Mouse (Mus musculus): ENCODE measurements at regions not wholly inside any gene's neighbourhood (a gene's known extent, or its start where the extent isn't known, plus 50 kb on each side); places are given as distances from the start of the nearest gene placed in this dataset.

GRCm38 (mm10) chr14:64552951-64553350 is 448.9 kb downstream of the Prss52 start:
- Histone ChIP-seq H3K4me1 (ENCODE audit: control insufficient read depth in 1 of 2, insufficient read depth in 2 of 2, low read length in 2 of 2) (no peaks in the 10 kb centered on the region), H3K9ac (ENCODE audit: control insufficient read depth, low read depth, low read length, poor library complexity, severe bottlenecking) (no peak overlapping the region), H3K79me2 (ENCODE audit: control insufficient read depth, insufficient read depth, low read length, poor library complexity) (no peaks in the 10 kb centered on the region), H3K4me3 (ENCODE audit: control insufficient read depth in 1 of 2, insufficient read depth in 1 of 2, low read depth in 2 of 2, low read length in 2 of 2) (no peak overlapping the region), H3K36me3 (ENCODE audit: control insufficient read depth in 1 of 2, insufficient read depth in 2 of 2, low read length in 2 of 2) (no peaks in the 10 kb centered on the region), H3K27me3 (ENCODE audit: control insufficient read depth in 1 of 2, insufficient read depth in 2 of 2, low read length in 2 of 2) (no peaks in the 10 kb centered on the region), H3K9me3 (replicated peaks; ENCODE audit: insufficient read depth, low read length) (no peaks in the 10 kb centered on the region), H3K27ac (ENCODE audit: control insufficient read depth, low read depth, low read length) (no peak overlapping the region)
- no peak for DNase-seq (ENCODE audit: low read depth, low spot score)
- no peak for TF ChIP-seq NRF1 (IDR thresholded peaks at IDR 0.05; ENCODE audit: insufficient read depth, low read depth, low read length, poor library complexity, severe bottlenecking)
- TF ChIP-seq MAFK (IDR thresholded peaks at IDR 0.05; ENCODE audit: borderline replicate concordance, low read depth, low read length): no peak
- no peak for TF ChIP-seq E2F4 (IDR thresholded peaks at IDR 0.05; ENCODE audit: borderline replicate concordance, low read depth, low read length)
- TF ChIP-seq MXI1 (IDR thresholded peaks at IDR 0.05; ENCODE audit: low read depth, low read length): no peak
- no peak for TF ChIP-seq SIN3A (IDR thresholded peaks at IDR 0.05; ENCODE audit: low read length)
- TF ChIP-seq ZC3H11A (IDR thresholded peaks at IDR 0.05; ENCODE audit: low read depth, low read length): no peak
- no peak for TF ChIP-seq POLR2AphosphoS5 (IDR thresholded peaks at IDR 0.05; ENCODE audit: borderline replicate concordance, low read depth, low read length)
- TF ChIP-seq EP300 (IDR thresholded peaks at IDR 0.05; ENCODE audit: low read depth in 1 of 2, low read length in 2 of 2): no peak
- no peak for TF ChIP-seq NELFE (IDR thresholded peaks at IDR 0.05; ENCODE audit: low read depth, low read length)
- TF ChIP-seq RAD21 (IDR thresholded peaks at IDR 0.05; ENCODE audit: low read depth, low read length): no peak
- TF ChIP-seq GATA1 (IDR thresholded peaks at IDR 0.05; ENCODE audit: low read depth, low read length): no peak
- TF ChIP-seq RCOR1 (IDR thresholded peaks at IDR 0.05; ENCODE audit: low read depth, low read length): no peak
- no peak for TF ChIP-seq CTCF (IDR thresholded peaks at IDR 0.05 in 2 of 3, conservative IDR thresholded peaks at IDR 0.05 in 1 of 3; ENCODE audit: control insufficient read depth in 1 of 3, insufficient read depth in 1 of 3, low read depth in 2 of 3, low read length in 3 of 3, poor library complexity in 1 of 3, severe bottlenecking in 1 of 3)
- no peak for TF ChIP-seq SMC3 (IDR thresholded peaks at IDR 0.05; ENCODE audit: low read depth, low read length)
- TF ChIP-seq POLR2A (IDR thresholded peaks at IDR 0.05; ENCODE audit: control insufficient read depth in 1 of 2, insufficient read depth in 1 of 2, low read depth in 1 of 2, low read length in 2 of 2, poor library complexity in 1 of 2): no peak

GRCm38 (mm10) chr14:64556042-64556441 is 452.0 kb downstream of the Prss52 start:
- no peak overlapping the region for H3K27ac ChIP-seq (ENCODE audit: control insufficient read depth, low read depth, low read length)
- H3K9ac ChIP-seq (ENCODE audit: control insufficient read depth, low read depth, low read length, poor library complexity, severe bottlenecking): no peak overlapping the region
- no peaks in the 10 kb centered on the region for H3K4me1 ChIP-seq (ENCODE audit: control insufficient read depth in 1 of 2, insufficient read depth in 2 of 2, low read length in 2 of 2)
- no peak overlapping the region for H3K4me3 ChIP-seq (ENCODE audit: control insufficient read depth in 1 of 2, insufficient read depth in 1 of 2, low read depth in 2 of 2, low read length in 2 of 2)
- TF ChIP-seq POLR2A (IDR thresholded peaks at IDR 0.05; ENCODE audit: control insufficient read depth in 1 of 2, insufficient read depth in 1 of 2, low read depth in 1 of 2, low read length in 2 of 2, poor library complexity in 1 of 2) (no peak), TAL1 (IDR thresholded peaks at IDR 0.05; ENCODE audit: low read length) (no peak), TBP (IDR thresholded peaks at IDR 0.05; ENCODE audit: low read depth, low read length) (no peak), GATA1 (IDR thresholded peaks at IDR 0.05; ENCODE audit: low read depth, low read length) (no peak), CHD1 (IDR thresholded peaks at IDR 0.05; ENCODE audit: low read depth, low read length) (no peak), MAX (IDR thresholded peaks at IDR 0.05; ENCODE audit: low read length) (no peak), USF1 (IDR thresholded peaks at IDR 0.05; ENCODE audit: low read depth, low read length) (no peak), UBTF (IDR thresholded peaks at IDR 0.05; ENCODE audit: borderline replicate concordance, insufficient read depth, low read depth, low read length) (no peak), MAZ (IDR thresholded peaks at IDR 0.05; ENCODE audit: low read depth, low read length) (no peak), NRF1 (IDR thresholded peaks at IDR 0.05; ENCODE audit: insufficient read depth, low read depth, low read length, poor library complexity, severe bottlenecking) (no peak), SMC3 (IDR thresholded peaks at IDR 0.05; ENCODE audit: low read depth, low read length) (no peak), POLR2AphosphoS5 (IDR thresholded peaks at IDR 0.05; ENCODE audit: borderline replicate concordance, low read depth, low read length) (no peak), MEF2A (IDR thresholded peaks at IDR 0.05; ENCODE audit: extremely low read depth, insufficient replicate concordance, low read depth, low read length, poor library complexity, severe bottlenecking) (no peak), RAD21 (IDR thresholded peaks at IDR 0.05; ENCODE audit: low read depth, low read length) (no peak), E2F4 (IDR thresholded peaks at IDR 0.05; ENCODE audit: borderline replicate concordance, low read depth, low read length) (no peak), SIN3A (IDR thresholded peaks at IDR 0.05; ENCODE audit: low read length) (no peak), ELF1 (IDR thresholded peaks at IDR 0.05; ENCODE audit: low read depth, low read length) (no peak), HCFC1 (IDR thresholded peaks at IDR 0.05; ENCODE audit: low read depth, low read length) (no peak), MYB (IDR thresholded peaks at IDR 0.05; ENCODE audit: low read depth, low read length) (no peak), MAFK (IDR thresholded peaks at IDR 0.05; ENCODE audit: borderline replicate concordance, low read depth, low read length) (no peak)
- no peaks in the 10 kb centered on the region for H3K27me3 ChIP-seq (ENCODE audit: control insufficient read depth in 1 of 2, insufficient read depth in 2 of 2, low read length in 2 of 2)
- H3K9me3 ChIP-seq (replicated peaks; ENCODE audit: insufficient read depth, low read length): no peaks in the 10 kb centered on the region
- no peaks in the 10 kb centered on the region for H3K36me3 ChIP-seq (ENCODE audit: control insufficient read depth in 1 of 2, insufficient read depth in 2 of 2, low read length in 2 of 2)
- no peaks in the 10 kb centered on the region for H3K79me2 ChIP-seq (ENCODE audit: control insufficient read depth, insufficient read depth, low read length, poor library complexity)
- no peak for DNase-seq (ENCODE audit: low read depth, low spot score)
